Mouse (Mus musculus) adrenal gland, adult 2 months (tissue): ENCODE data around the gene Gtf3c2. TPM values are rescaled to one million over a fixed set of nuclear protein-coding genes. Genes with fewer than 3 reads are reported as not detected.

ENCODE experiments used
- DNase-seq: peaks from one replicate; pipeline ENCODE4 v3.0.0; 2021
- polyA plus RNA-seq: library from polyadenylated mRNA; depleted of rRNA; stranded (reverse); fragments of >200 nt; gene quantifications from 2 replicates; pipeline ENCODE4 v1.2.3, GENCODE M21; 2012; rRNA removed
- total RNA-seq, 2 experiments: library from RNA; stranded (reverse); gene quantifications; 2 replicates each; pipeline ENCODE4 v1.2.3; 2021

Gtf3c2 gene
- total and polyA plus RNA-seq, 3 experiments = 47.8 to 67.4 (median 51.9) TPM

DNA sequence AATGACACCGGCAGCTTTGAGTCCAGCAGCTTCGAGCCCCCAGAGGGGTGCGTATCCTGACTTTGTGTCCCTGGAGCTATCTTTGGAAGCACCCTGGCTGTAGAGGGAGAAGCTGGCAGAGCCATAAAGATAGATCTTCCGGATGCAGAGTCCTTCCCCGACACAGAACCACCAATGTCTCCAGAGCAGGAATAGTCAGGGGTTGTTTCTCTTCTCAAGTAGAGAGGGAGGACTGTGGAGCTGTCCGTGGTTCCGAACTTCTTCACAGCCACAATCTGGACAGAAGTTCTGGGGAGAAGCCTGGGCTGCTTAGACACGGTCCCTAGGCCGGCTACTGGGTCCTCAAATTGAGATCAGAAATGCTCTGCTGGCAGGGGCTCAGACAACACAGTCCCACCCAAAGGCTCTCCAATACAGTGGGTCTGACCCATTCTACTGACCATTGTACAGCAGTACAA, 40.9 kb downstream of the Gtf3c2 start:
- peak; percentile 20 for DNase-seq

DNA sequence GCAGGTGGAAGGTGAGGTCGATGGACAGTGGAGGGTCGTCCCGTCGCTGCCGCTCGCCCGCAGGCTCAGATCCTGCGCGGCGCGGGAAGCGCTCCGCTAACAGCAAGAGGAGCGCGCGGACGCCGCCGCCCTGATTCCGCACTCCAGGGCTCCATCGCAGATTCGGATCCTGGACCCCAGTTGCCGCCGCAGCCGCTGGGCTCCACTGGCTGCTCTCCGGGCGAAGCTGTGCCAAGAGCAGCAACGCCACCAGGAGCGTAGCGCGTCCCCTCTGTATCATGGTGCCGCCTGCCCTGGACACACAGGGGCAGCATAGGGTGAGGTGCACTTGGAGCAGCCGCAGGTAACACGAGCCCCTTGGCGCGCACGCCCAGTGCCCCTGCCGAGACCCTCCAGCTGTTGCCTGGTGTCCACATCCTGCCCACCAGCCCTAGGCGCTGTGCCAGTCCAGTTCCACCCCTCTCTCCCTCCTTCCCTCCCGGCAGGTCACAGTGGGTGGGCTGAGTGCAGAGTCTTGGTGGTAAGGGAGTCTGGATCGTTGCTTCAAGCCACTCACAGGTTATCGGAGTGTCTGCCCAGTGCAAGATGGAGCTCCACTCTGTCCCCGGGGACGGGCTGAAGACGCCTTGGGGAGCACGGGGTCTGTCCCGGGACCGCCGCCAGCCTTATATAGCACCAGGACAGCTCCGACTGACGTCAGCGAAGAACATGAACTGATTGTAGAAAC, 41.5 kb downstream of the Gtf3c2 start, which contains the start of gene Ucn:
Ucn (minus strand) TSS at position 589 of the 727 bp plus-strand sequence.
- DNase-seq = no peak

DNA sequence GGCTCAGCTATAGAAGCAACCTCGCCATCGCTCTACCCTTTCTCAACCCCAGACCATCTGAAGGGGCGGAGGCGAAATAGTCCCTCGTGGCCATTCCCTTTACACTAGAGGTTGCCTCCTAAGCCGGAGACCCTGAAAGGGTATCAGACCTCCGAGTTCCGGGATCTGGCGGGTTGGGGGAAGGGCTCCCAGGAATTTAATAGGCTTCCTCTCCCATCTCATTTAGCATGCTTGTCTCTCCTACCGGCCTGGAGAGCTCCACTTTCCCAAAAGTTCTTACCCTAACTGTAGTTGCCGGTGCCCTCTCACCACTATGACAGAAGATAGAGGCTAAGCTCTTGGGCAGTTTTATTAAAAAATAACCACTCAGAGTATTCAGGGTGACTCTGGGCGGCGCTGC, 42.3 kb downstream of the Gtf3c2 start:
- no peak for DNase-seq

DNA sequence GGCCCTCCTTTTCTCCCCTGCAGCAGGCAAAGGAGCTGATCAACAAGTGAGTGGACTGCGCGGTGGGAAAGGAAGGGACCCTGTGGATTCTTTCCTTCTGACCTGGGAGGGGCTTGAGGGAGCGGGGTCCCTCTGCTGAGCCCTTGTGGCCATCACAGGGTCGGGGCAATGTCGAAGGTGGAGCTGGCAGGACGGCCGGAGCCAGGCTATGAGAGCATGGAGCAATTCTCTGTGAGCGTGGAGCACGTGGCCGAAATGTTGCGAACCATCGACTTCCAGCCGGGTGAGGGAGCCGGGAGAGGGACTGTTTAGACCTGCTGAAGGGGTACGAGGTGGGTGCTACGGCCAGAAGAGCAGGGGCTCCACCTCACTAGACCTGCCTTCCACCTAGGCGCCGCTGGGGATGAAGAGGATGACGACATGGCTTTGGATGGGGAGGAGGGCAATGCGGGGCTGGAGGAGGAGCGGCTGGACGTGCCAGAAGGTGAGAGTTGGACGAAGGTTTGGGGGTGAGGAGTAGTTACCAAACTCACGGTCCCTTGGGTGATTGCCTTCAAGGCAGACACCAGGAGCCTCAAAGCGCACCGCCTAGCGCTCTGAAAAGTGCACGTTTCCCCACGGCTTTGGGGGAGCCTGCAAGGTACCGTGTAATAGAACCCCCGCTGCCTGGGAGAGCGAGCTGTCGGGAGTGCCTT, 43.1 kb downstream of the Gtf3c2 start:
- DNase-seq = no peak

DNA sequence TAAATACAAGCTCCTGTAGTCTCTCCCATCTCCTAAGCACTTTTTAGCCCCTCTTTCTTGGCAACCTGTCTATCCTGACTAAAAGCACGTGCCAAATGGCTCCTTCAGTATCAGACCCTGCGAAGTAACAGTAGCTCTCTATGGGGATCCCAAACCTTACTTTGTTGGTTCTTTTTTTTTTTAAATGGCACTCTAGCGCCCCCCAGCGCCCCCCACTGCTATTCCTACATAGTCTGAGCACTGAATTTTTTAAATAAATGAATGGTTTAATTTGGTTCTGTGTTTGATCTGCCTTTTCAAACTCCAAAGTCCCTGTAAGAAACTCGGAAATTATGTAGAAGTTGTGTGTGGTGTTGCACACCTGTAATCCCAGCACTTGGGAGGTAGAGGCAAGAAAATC, 53.9 kb downstream of the Gtf3c2 start:
- no peak for DNase-seq

DNA sequence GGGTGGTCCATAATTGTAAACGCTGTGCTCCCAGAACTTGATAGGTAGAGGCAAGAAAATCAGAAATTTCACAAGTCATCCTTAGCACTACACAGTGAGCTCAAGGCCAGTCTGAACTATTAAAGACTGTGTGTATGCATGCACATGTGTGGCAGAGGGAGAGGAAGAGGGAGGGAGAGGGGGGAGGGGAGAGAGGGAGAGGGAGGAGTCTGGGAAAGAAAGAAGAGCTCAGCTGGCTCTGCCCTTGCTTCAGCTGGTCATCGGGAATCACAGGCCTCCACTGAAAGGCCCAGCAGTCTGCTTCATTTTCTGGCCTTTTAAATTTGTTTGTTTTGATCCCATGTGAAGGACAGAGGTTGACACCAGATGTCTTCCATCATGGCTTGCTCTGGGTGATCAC, 56.5 kb downstream of the Gtf3c2 start:
- no peak for DNase-seq

DNA sequence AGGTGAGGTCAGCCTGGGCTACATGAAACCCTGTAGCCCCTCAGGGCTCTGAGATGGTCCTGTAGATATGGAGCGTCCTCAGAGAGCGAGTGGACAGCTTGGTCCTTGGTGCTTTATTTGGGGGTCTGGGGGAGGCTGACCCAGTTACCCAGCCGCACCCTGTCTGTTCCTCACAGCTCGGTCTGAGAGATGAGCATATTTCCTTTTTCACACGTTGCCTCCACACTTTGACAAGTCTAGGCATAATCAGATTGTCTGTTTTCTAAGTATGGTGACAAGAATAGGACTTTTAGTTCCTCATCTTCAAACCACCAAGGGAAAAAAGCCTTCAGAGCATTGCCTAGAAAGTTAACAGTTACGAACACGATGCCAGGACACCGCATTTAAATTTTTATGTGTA, 58.8 kb downstream of the Gtf3c2 start:
- DNase-seq = no peak

DNA sequence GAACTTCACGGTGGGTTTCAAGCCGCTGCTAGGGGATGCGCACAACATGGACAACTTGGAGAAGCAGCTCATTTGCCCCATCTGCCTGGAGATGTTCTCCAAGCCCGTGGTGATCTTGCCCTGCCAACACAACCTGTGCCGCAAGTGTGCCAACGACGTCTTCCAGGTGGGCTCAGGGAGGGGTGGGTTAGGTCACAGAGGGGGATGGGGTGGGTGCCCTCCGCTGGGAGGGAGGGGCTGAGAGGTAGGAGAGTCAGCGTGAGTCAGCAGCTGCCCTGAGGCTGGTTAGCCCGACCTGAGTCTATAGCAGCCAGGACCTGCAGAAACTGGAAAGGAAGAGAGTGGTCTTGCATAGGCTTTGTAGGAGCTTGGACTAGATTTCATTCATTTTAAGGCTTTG, 63.0 kb downstream of the Gtf3c2 start:
- no peak for DNase-seq

DNA sequence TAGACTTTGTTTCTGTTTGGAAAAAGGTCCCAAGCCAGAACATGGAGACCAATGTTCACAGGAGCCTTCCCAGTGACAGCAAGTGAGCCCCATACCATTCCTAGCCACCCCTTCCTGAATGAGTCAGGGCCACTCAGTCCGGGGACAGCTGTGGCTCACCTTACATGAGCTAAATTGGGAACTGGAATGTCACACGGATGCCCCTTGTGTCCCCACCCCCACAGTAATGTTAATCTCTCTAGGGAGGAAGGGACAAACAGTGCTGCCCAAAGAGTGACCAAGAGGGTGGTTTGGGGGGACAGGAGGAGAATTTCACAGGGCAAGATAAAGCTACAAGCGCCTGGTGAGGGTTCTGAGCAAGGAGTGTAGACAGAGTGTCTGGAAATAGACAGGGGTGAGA, 63.6 kb downstream of the Gtf3c2 start, which contains the start of gene Trim54:
Trim54 (plus strand) TSS at position 359 of the 400 bp plus-strand sequence.
- DNase-seq = no peak

DNA sequence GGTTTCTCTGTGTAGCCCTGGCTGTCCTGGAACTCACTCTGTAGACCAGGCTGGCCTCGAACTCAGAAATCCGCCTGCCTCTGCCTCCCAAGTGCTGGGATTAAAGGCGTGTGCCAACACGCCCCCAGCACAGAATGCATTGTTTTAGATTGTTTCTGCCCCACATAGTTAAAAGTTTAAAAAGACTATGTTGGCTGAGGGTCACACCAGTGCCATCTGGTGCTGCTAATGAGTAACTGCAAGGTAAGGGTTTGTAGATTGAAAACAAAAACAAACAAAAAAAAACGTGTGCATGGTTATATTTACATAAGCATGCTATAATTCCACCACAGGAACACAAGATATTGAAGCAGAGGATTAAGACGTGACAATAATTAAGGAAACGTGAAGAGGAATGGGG, 69.2 kb downstream of the Gtf3c2 start:
- DNase-seq = no peak

DNA sequence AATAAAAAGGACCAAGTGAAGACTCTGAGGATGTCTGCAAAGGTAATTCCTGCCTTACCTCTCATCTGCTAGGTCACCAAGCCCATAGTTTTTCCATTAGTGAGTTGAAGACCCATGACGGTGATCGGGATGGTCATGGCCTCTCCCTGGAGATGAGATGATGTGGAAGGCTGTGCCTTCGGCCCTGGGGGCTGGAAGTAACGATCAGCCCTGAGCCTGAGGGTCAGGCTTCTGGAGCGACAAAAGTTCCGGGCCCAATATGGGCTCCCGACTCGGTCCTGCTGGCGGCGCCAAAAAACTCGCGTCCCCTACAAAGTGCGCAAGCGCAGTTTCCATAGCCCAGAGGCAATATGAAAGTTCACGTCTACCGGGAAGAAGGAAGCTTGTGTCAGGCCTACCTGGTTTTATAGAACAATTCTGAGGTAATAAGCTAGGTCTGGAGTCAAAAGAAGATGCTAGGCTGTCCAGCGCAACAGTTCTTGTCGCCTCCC, 71.9 kb downstream of the Gtf3c2 start, which contains the start of gene Slc30a3:
Slc30a3 (minus strand) TSS at position 238 of the 491 bp plus-strand sequence.
- no peak for DNase-seq

Other genes starting within 250 kb of the Gtf3c2 start
- 1 to 10 TPM in 1 of 2 experiments, under 1 TPM in 1; 0.58 to 2.5 TPM for gene Cgref1, start 234.6 kb downstream of the Gtf3c2 start, total RNA-seq
- gene Cgref1, start 234.6 kb downstream of the Gtf3c2 start, polyA plus RNA-seq = 1.5 and 2.0 TPM in 2 replicates
- gene Preb, start 219.8 kb downstream of the Gtf3c2 start, total RNA-seq = 100 to 1,000 TPM; 119 to 126 TPM
- 284 TPM in 2 replicates for gene Preb, start 219.8 kb downstream of the Gtf3c2 start, polyA plus RNA-seq
- gene Tcf23, start 211.5 kb downstream of the Gtf3c2 start, total RNA-seq = 1 to 10 TPM; 1.3 TPM
- 0.77 and 0.78 TPM in 2 replicates for gene Tcf23, start 211.5 kb downstream of the Gtf3c2 start, polyA plus RNA-seq
- 100 to 1,000 TPM; 117 to 125 TPM for gene Atraid, start 131.8 kb downstream of the Gtf3c2 start, total RNA-seq
- 101 and 114 TPM in 2 replicates for gene Atraid, start 131.8 kb downstream of the Gtf3c2 start, polyA plus RNA-seq
- 10 to 100 TPM; 27.7 to 39.6 TPM for gene Slc5a6, start 131.2 kb downstream of the Gtf3c2 start, total RNA-seq
- gene Slc5a6, start 131.2 kb downstream of the Gtf3c2 start, polyA plus RNA-seq = 88.3 and 93.5 TPM in 2 replicates
- 10 to 100 TPM; 17.5 to 33.1 TPM for gene Cad, start 125.4 kb downstream of the Gtf3c2 start, total RNA-seq
- gene Cad, start 125.4 kb downstream of the Gtf3c2 start, polyA plus RNA-seq = 43.2 and 48.0 TPM in 2 replicates
- not detected for gene Dnajc5g, start 73.9 kb downstream of the Gtf3c2 start, total RNA-seq
- gene Dnajc5g, start 73.9 kb downstream of the Gtf3c2 start, polyA plus RNA-seq = not detected in 2 replicates
- not detected for gene Slc30a3, start 71.9 kb downstream of the Gtf3c2 start, total RNA-seq
- gene Slc30a3, start 71.9 kb downstream of the Gtf3c2 start, polyA plus RNA-seq = not detected in 2 replicates
- gene Trim54, start 63.4 kb downstream of the Gtf3c2 start, total RNA-seq = not detected
- not detected in 2 replicates for gene Trim54, start 63.4 kb downstream of the Gtf3c2 start, polyA plus RNA-seq
- gene Ucn, start 41.3 kb downstream of the Gtf3c2 start, total RNA-seq = not detected
- gene Ucn, start 41.3 kb downstream of the Gtf3c2 start, polyA plus RNA-seq = not detected in 2 replicates
- gene Mpv17, start 25.9 kb downstream of the Gtf3c2 start, total RNA-seq = 10 to 100 TPM; 71.0 to 72.1 TPM
- gene Mpv17, start 25.9 kb downstream of the Gtf3c2 start, polyA plus RNA-seq = 127 and 137 TPM in 2 replicates
- gene Gm29609, start 233 bp downstream of the Gtf3c2 start, total RNA-seq = 1 to 10 TPM; 1.1 to 1.4 TPM
- 0.52 and 0.94 TPM in 2 replicates for gene Gm29609, start 233 bp downstream of the Gtf3c2 start, polyA plus RNA-seq
- gene Snx17, start 13.1 kb upstream of the Gtf3c2 start, total RNA-seq = 100 to 1,000 TPM in 1 of 2 experiments, 10 to 100 TPM in 1; 85.7 to 115 TPM
- 85.1 and 92.2 TPM in 2 replicates for gene Snx17, start 13.1 kb upstream of the Gtf3c2 start, polyA plus RNA-seq
- gene Eif2b4, start 13.3 kb upstream of the Gtf3c2 start, total RNA-seq = 10 to 100 TPM; 39.5 to 45.7 TPM
- gene Eif2b4, start 13.3 kb upstream of the Gtf3c2 start, polyA plus RNA-seq = 26.8 and 35.7 TPM in 2 replicates
- gene Zfp513, start 22.2 kb upstream of the Gtf3c2 start, total RNA-seq = 10 to 100 TPM; 28.5 to 29.5 TPM
- gene Zfp513, start 22.2 kb upstream of the Gtf3c2 start, polyA plus RNA-seq = 75.5 and 77.8 TPM in 2 replicates
- gene Ppm1g, start 40.5 kb upstream of the Gtf3c2 start, total RNA-seq = 100 to 1,000 TPM; 105 TPM
- gene Ppm1g, start 40.5 kb upstream of the Gtf3c2 start, polyA plus RNA-seq = 174 and 197 TPM in 2 replicates
- gene Nrbp1, start 60.7 kb upstream of the Gtf3c2 start, total RNA-seq = 10 to 100 TPM; 78.2 to 84.9 TPM
- gene Nrbp1, start 60.7 kb upstream of the Gtf3c2 start, polyA plus RNA-seq = 180 and 229 TPM in 2 replicates
- gene Gm9970, start 61.1 kb upstream of the Gtf3c2 start, total RNA-seq = not detected
- gene Gm9970, start 61.1 kb upstream of the Gtf3c2 start, polyA plus RNA-seq = 3.7 and 3.9 TPM in 2 replicates
- gene Krtcap3, start 71.5 kb upstream of the Gtf3c2 start, total RNA-seq = 1 to 10 TPM; 2.2 to 4.5 TPM
- gene Krtcap3, start 71.5 kb upstream of the Gtf3c2 start, polyA plus RNA-seq = 13.3 and 13.6 TPM in 2 replicates
- gene Ift172, start 111.0 kb upstream of the Gtf3c2 start, total RNA-seq = 10 to 100 TPM; 28.9 to 38.1 TPM
- 29.5 and 30.1 TPM in 2 replicates for gene Ift172, start 111.0 kb upstream of the Gtf3c2 start, polyA plus RNA-seq
- gene Fndc4, start 115.9 kb upstream of the Gtf3c2 start, total RNA-seq = 10 to 100 TPM; 11.1 to 20.8 TPM
- gene Fndc4, start 115.9 kb upstream of the Gtf3c2 start, polyA plus RNA-seq = 25.0 and 28.6 TPM in 2 replicates
- gene Gckr, start 117.3 kb upstream of the Gtf3c2 start, total RNA-seq = under 1 TPM in 1 of 2 experiments, not detected in 1; 0.61 TPM
- 0.13 and 0.20 TPM in 2 replicates for gene Gckr, start 117.3 kb upstream of the Gtf3c2 start, polyA plus RNA-seq